Mouse (Mus musculus) left cerebral cortex, adult 6 months (tissue): ENCODE results near the gene Neb. TPM values are rescaled to one million over a fixed set of nuclear protein-coding genes. Genes with fewer than 3 reads are reported as not detected.

Experiments used
- long read RNA-seq, 2 experiments: library from polyadenylated mRNA; unstranded; transcript quantifications; one replicate each; pipeline ENCODE4 v2.0.0; 2019 to 2020
- polyA plus RNA-seq: library from polyadenylated mRNA; unstranded; fragments of <200 nt; fragmentation: Nextera tagmentation; gene quantifications from 2 replicates; pipeline ENCODE4 v1.2.3, GENCODE M21; 2021

Gene Neb
- polyA plus RNA-seq = 0.09 and 0.21 TPM in 2 replicates
- long read RNA-seq, experiment 1, partial matches to known transcripts = 1 of 2 reads
- long read RNA-seq, experiment 1, other reads (novel, unspliced or antisense) = 1 of 2 reads
- long read RNA-seq, experiment 2, partial matches to known transcripts = 1 of 1 reads
- long read RNA-seq, experiment 2, other reads (novel, unspliced or antisense) = 0 of 1 reads

GRCm38 (mm10) chr2:52378448-52378804 lies at the start of gene Neb:
Gene Neb (minus strand): TSS chr2:52378474.

GRCm38 (mm10) chr2:52424747-52425522 lies 46.7 kb upstream of the Neb start, which contains the start of gene Arl5a:
Gene Arl5a (minus strand): TSS chr2:52424901.

Other genes with a start within 250 kb of the Neb start
- gene Arl5a, start 46.4 kb upstream of the Neb start, polyA plus RNA-seq = 9.2 and 13.5 TPM in 2 replicates